Mouse (Mus musculus): ENCODE results near the gene Flot1.
"Not testable (repeated sequence)": the region's sequence is repeated elsewhere in the genome, so short reads cannot be mapped to it uniquely, and the experiment has no call there.

Gene Flot1

DNA sequence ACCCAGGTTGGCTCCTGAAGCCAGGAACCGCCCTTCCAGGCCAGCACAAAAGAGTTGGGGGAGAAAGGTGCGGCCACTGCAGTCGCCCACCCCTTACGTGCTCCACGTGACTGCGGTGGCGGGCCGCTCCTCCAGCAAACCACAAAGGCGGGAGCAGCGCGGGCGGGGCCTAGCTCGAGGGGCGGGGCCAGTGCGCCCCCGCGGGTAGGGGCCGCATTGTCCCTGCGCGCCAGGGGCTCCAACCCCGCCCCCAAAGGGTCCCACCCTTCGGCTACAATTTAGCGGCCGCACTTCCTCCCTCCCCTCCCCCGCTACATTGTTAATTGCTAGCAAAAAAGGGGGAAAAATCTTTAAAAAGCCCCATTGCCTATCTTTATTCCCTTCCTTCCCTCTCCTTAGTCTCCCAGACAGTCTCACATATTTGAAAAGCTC lies 14.0 kb downstream of the Flot1 start:
- peak; percentile 93 to 95 for DNase-seq

DNA sequence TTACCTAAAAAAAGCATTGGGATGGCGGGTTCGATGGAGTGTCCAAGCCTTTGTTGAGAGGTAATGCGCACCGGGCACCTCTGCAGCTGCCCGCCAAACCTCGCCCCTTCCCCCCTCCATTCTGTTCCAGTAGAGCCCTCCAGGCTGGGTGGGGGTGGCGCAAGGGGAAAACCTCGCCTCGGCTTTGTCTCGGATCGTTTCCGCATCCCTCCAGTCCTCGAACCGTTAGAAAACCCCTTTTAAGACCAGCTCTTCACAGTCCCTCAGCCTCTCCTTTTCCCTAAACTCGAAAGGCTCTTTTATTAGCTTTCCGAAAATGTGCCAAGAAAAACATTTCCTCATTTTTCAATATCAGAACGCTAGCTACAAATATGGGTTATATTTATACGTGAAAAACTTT lies 14.5 kb downstream of the Flot1 start:
- DNase-seq, result peak; percentile 69 to 71

DNA sequence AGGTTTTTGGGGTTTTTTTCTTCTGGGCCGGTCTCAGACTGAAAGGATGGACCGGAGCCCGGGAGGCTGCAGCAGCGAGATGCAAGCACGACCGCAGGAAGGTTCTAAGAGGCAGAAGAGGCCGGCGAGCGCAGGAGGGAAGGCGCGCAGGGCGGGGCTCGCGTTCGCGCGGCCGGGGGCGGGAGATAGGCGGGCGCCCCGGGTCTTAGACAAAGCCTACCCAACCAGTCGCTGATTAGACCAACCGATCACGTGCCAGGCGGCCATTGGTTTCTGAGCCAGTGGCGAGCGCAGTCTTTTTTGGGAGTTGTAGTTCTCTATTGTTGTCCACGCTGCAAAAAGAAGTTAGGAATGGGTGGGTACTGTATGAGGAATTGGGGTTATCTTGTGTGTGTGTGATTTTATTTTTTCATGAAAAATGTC lies 15.1 kb downstream of the Flot1 start, which contains the start of gene Tubb5:
Tubb5 (minus strand) TSS at position 185 of the 423 bp plus-strand sequence.
- peak; percentile 97 to 99 for DNase-seq

DNA sequence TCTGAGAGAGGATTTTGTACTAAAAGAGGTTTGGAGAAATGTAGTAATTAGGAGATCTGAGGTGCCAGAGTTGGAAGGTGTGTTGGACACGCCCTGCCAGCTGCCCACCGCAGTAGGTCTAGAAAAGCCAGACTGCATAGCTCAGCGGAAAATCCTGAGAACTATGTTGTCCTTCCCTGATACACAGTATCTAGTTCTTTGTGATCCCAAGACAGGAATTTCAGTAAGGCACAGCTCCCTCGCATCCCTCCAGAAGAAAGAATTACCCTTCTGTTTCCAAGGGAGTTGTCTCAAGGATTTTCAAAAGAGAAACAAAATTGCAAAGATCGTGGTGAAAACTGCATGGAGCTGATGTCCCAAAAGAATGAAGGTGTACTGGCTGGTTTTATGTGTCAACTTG lies 15.5 kb downstream of the Flot1 start:
- no peak for DNase-seq

DNA sequence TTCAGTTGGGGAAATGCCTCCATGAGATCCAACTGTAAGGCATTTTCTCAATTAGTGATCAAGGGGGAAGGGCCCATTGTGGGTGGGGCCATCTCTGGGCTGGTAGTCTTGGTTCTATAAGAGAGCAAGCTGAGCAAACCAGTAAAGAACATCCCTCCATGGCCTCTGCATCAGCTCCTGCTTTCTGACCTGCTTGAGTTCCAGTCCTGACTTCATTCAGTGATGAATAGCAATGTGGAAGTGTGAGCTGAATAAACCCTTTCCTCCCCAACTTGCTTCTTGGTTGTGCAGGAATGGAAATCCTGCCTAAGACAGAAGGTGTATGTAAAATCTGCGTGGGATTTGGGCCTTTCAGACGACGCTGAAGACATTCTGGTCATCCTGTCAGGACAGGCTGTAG lies 16.0 kb downstream of the Flot1 start:
- DNase-seq, result not testable (repeated sequence)

DNA sequence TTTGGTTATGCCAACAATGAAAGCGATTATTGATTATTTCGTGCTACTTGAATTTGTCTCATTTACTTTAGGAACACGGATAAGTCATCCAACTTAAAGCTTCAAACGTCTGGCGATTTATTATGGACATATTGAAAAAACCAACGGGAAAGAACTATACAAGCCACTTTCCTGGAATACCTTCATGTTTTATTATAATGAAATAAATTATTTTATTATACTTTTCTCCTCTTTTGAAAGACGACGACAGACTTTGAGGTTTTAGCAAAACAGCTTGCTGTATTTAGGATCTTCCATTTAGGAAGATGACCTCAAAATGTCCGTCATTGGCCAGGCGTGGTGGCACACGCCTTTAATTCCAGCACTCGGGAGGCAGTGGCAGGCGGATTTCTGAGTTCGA lies 17.5 kb downstream of the Flot1 start:
- DNase-seq, result no peak

DNA sequence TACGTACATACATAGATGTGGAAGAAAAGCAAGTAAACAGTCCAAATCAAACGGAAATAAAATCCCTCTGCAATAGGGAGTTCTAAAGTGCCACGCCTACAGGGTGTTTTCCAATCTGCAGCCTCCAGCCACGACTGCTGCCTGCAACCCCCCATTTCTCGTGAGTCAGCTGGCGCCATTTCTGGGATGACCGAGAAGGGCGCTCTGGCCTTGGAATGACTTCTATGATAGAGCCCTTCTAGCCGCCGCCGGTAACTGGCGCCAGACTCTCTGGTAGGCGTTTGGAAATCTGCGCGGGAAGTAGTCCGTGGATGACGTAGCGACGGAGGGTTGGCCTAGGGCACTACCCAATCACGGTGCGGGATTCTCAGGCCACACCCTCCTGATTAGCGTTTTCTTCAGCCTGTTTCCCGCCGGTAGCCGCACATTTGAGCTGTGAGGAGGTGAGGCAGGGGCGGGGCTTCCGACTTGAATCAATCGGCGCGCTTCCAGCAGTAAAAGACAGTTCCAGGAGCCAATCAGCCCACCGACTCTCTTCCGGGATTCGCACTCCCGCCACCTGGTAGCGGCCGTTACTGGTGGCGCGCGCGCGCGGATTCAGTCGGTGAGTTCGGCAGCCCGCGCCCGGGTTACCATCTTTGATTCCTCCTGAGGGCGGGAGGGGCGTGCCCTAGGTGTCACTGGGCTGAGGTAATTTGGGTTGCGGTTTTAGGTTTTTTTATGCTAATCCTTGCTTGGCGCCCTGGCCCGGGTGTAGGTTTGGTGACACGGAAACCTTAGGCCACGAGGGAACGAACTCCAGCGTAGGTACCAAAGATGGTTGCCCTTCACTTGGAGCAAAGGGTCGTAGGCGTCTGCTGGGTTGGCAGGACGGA lies 18.3 kb downstream of the Flot1 start, which contains the start of gene Mdc1:
Mdc1 (plus strand) TSS at position 440 of the 875 bp plus-strand sequence.
- peak; percentile 99 to 100 for DNase-seq

DNA sequence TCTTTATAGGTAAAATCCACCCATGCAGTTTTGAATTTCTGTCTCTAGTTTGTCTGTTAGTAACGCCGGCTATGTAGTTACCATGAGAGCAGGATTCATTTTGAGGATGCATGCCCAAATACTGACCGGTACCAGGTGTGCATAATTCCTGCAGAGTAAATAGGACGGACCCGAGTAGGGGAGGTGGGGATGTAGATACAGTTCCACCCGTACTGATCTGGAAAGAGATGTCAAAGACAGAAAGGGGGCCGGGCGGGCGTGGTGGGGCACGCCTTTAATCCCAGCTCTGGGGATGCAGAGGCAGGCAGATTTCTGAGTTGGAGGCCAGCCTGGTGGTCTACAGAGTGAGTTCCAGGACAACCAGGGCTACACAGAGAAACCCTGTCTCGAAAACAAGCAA lies 19.0 kb downstream of the Flot1 start:
- no peak for DNase-seq

DNA sequence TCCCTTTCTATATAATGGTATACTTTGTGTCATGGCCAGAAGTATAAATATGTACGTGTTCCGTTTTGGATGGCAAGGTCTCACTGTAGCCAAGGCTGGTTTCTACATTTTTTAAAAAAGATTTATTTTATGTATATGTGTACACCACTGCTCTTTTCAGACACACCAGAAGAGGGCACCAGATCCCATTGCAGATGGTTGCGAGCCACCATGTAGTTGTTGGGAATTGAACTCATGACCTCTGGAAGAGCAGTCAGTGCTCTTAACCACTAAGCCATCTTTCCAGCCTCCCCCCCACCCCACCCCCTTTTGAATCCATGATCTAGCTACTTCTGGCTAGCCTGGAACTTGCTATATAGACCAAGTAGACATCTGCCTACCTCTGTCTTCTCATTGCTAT lies 20.5 kb downstream of the Flot1 start:
- no peak for DNase-seq

DNA sequence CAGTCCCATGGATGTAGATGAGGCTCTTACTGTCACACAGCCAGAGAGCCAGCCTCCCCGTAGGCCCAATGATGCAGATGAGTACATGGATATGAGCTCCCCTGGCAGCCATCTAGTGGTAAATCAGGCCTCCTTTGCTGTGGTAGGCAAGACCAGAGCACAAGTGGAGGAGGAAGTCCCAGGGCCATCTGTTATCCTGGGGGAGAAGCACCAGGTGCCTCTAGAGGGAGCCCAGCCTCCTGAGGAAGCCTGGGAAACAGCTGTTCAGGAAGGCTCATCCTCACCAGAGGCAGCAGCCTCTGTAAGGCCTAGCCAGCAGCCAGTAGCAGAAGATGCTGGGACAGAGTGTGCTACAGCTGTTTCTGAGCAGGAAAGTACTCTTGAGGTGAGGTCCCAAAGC lies 25.1 kb downstream of the Flot1 start:
- DNase-seq, result no peak

DNA sequence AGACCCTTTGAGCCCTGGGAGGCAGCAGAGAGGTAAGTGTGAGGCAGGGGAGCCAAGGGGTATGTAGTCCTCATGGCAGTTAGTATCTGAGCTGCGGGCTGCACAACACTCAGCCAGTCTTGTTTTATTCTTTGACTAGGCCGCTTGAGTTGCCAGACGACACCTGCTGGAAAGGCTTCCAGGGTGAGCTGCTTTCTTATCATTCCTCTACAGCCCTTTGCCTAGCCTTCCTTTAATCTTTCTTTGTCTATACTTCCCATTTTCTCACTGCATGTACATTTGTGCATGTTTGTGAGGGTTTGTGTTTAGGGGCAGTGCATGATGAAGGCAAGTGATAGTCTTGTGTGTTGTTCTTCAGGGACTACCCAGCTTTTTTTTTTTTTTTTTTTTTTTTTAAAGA lies 27.9 kb downstream of the Flot1 start:
- DNase-seq, result no peak

DNA sequence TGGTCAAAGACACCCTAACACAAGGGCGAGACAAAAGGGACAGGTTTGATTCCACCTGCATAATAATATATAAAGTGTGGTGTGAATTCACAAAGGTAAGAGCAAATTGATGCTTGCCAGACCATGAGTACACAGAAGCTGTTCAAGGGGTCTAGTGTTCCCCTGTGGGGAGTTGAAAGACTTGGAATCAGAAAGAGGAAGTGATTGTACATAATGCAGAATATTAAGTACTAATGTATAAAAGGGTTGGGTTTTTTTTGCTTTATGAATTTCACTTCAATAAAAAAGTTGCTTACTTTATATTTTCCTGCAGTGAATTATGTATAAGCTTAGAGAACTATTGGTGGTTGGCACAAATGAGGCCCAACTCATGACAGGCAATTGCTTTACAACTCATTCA lies 36.3 kb downstream of the Flot1 start:
- DNase-seq, result no peak

DNA sequence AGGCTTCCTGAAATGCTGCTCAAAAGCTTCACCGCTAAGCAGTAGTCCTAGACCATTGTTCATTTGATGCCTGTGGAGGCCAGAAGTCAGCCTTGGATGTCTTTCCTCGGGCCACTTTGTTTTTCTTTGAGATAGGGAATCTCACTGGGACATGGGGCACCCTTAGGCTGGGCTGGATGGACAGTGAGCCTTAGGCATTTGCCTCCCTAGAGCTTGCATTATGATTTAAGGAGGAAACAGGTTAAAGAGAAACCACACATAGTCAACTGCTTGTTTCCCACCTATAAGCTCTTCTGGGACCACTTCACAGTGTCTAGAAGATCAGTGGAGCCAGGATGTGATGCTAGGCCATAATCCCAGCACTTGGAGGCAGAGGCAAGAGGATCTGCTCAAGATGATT lies 36.8 kb downstream of the Flot1 start:
- no peak for DNase-seq

DNA sequence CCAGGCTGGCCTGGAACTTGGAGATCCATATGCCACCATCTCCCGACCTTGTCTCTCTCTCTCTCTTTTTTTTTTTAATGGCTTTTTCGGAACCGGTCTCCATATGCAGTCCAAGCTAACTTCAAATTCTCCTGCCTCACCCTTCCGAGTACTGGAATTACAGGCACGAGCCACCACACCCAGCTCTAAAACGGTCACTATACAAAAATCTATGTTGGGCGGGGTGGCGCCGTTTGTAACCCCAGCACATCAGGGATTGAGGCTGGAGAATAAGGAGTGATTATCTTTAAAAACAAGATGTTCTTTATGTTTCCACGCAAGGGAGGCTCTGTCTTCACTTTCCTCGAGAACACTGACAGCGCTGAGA lies 37.8 kb downstream of the Flot1 start:
- DNase-seq, result no peak

DNA sequence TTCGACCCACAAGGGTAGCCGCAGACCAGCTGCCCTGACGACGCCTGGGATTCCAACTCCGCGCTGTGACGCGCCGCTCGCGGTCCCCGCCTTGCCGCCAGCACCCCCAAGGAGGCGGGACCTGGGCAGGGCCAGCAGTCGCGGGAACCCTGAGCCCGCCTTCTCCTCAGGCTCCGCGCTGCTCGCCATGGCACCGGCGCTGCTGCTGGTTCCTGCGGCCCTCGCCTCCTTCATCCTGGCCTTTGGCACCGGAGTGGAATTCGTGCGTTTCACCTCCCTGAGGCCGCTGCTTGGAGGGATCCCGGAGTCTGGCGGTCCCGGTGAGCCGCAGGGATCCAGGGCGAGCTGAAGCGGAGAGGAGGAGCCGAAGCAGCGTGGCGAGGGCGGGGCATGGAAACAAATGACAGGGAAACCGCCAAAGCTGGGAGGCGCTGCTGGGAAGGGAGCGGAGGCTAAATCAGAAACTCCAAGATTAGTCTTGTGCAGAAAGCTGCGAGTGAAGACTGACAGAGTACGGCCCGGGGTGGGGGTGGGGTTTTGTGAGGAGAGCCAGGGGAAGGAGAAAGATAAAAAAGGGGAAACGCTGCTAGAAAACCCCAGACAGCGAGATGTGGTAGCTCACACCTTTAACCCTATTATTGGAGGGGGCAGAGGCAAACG lies 38.3 kb downstream of the Flot1 start, which contains the start of gene Nrm:
Nrm (plus strand) TSS at position 121 of the 660 bp plus-strand sequence.
- DNase-seq, result peak; percentile 93 to 94

DNA sequence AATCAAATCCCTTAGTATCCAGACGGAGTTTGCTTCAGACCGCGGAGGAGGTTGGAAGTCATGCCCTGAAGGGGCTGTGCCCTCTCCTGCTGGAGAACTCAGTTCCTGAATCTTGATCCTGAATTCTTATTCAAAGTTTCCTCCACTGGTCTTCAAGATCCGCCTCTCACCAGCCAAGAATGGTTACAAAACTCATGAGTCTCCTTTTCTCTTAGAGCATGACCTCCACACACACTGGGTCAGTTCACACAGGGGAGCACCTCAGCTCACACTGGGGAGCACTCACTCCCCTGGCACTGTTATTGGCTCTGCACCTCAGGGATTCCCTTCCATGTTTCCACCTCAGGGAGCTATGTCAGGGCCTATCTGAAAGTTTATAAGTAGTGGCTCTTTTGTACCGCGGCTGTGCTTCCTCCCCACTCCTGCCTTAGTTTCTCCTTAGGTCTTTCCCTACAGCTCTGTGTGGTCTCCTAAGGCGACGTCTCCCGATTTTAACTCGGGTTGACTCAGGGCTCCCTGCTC lies 41.9 kb downstream of the Flot1 start:
- DNase-seq, result peak in 1 of 2 experiments; percentile 13

DNA sequence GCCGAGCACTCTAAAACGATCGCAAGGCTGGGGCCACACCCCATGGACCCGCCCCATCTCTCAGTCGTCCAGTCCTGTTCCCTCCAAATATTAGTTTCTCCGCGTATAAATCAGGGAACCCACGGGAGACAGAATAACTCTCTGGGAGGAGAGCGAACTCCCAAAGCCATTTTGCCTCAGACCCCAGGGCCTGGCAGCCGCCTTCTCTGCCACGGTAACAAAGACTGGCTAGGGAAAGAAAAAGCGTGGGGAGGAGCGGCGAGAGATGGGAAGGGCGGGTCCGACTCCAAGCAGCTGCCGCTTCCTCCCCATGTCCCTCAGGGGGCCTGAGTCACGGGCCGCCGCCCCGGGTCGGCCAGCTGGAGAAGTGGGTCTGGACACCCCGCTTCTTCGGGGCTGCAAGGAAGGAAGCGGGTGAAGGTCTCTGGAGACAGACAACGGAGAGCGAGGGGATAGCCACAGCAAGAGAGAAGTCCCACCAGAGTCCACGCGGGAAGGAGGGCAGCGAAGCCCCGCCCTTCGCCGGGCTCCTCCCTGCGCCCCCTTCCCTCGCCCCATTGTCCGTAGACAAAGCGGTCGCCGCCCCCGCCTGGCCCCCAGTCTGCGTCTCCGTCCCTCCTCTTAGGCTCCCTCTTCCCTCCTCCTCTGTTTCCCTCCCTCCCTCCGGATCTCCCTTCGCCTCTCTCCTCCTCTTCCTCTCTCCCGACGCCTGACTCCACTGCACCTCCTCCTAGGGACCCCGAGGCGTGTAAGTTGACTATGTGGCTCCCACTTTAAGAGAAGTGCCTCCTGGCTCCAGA lies 42.7 kb downstream of the Flot1 start, which contains the start of gene Ppp1r18:
Ppp1r18 (plus strand) TSS at position 113 of the 800 bp plus-strand sequence.
- DNase-seq, result peak; percentile 87 to 92

DNA sequence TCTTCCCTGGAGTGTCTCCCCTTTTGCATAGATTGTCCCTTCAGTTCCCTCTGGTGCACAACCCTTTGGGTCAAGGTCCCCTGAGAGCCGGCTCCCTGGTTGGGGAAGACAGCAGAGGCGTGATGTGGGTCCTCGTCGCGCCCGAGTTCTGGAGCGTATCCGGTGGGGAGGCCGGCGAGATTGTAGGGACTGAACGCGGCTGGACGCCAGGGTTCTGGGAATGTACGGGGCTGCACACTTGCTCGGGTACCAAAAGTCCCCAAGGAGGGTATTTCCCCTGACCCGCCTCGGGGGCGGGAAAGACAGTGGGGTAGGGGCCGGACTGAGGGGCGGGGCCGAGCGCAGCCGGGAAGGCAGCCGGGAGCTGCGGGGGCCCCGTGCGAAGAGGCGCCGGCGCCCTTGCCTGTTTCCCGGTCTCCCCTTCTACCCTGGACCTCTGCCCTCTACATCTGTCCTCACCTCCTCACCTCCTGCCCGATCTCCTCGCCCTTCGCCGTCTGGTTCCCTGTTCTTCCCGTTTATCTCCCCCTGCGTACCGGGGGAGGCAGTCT lies 43.3 kb downstream of the Flot1 start:
- peak; percentile 75 to 84 for DNase-seq

DNA sequence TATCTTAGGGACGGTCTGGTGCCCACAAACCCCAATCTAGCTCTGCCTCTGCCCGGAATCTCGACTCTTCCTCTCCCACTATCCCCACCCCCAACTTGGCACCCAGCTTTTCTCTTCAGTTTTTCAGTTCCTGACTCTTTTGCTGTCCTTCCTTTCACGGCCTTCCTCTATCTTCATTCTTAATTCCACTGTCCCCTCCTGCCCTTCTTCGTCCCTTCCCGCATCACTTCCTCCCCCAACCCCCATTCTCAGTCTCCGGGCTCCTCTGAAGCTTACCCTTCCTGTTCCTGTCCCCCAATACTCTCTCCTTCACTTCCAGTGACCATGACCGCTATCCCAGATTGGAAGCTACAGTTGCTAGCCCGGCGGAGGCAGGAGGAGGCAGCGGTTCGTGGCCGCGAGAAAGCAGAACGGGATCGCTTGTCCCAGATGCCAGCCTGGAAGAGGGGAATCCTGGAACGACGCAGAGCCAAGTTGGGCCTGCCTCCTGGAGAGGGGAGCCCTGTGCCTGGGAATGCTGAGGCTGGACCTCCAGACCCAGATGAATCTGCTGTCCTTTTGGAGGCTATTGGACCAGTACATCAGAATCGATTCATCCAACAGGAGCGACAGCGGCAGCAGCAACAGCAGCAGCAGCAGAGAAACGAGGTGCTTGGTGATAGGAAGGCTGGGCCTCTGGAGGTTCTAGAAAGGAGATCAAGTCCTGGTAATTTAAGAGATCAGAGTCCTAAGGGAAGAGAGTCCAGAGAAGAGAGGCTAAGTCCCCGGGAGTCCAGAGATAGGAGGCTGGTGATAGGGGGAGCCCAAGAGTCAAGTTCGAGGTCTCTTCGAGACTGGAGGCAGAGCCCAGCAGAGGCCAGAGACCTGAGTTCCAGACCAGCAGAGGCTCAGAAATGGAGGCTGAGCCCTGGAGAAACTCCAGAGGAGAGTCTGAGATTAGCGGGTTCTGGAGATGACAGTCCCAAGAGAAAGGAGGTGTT lies 44.2 kb downstream of the Flot1 start:
- DNase-seq, result peak; percentile 53 to 71

DNA sequence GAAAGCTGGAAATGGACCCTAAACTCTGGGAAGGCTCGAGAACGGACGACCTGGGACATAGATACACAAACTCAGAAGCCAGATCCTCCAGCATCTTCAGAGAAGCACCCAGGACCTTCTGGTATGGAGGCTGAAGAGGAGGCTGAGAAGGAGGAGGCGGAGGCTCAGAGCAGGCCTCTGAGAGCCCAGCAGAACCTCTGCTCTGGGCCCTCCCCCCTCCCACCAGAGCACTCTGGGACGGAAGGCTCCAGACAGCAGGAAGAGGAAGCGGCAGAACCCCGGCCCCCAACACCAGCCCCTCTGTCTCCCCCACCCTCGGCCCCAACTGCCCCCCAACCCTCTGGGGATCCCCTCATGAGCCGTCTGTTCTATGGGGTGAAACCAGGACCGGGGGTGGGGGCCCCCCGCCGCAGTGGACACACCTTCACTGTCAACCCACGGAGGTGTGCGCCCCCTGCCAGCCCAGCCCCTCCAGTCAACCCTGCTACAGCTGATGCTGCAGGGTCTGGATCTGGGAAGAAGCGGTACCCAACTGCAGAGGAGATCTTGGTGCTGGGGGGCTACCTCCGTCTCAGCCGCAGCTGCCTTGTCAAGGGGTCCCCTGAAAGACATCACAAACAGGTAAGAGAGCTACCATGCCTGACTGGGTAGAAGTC lies 45.3 kb downstream of the Flot1 start:
- DNase-seq, result peak; percentile 62 to 69

DNA sequence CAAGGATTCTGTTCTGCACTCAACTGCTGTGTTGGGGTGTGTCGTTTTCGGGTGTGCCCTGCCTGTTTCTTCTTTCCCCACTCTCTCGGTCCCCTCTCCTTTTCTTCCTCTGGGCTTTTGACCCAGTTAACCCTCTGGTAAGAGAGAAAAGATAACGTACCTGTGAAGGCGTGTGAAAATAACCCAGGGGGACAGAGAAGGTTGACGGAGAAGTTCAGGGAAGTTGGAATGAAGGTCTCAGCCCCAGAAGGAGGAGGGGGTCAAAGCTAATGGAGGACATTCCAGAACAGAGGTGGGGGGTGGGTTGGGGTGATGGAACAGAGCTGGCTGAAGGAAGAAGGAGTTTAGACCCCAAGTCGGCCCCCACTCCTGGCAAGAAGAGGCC lies 45.9 kb downstream of the Flot1 start:
- DNase-seq, result no peak
